Mouse (Mus musculus) G1E (cell line): ENCODE measurements around the gene Dph5.

Experiments used
- CTCF ChIP-seq: IDR thresholded peaks from 2 replicates; pipeline ENCODE4 v1.5.1; 2012; ENCODE audit warnings: low read depth, low read length, inconsistent platforms, mixed read lengths
- GATA1 ChIP-seq: IDR thresholded peaks from 2 replicates; pipeline ENCODE4 v1.6.1; 2012; ENCODE audit warnings: borderline replicate concordance, low read length, inconsistent platforms, mixed read lengths
- GATA2 ChIP-seq: IDR thresholded peaks from 2 replicates; pipeline ENCODE4 v1.6.1; 2012; ENCODE audit warnings: low read depth, low read length, inconsistent platforms, borderline replicate concordance
- TAL1 ChIP-seq: conservative IDR thresholded peaks from 2 replicates; pipeline ENCODE4 v1.6.1; 2012; ENCODE audit warnings: low read depth, low read length, inconsistent platforms, mixed read lengths

- TF ChIP-seq CTCF, result no peak
- no peak for TF ChIP-seq TAL1
- no peak for TF ChIP-seq GATA1
- TF ChIP-seq GATA2, result no peak
Measured at GRCm38 (mm10) chr3:115924401-115925190, 37.0 kb downstream of the Dph5 start.
